Mouse (Mus musculus): Measurements from ENCODE around the gene Vat1l. TPM values are rescaled to one million over a fixed set of nuclear protein-coding genes. Genes with fewer than 3 reads are reported as not detected.

Vat1l gene
- total RNA-seq, 2 experiments from 2014 or later, result 9.5 to 17.3 TPM

DNA sequence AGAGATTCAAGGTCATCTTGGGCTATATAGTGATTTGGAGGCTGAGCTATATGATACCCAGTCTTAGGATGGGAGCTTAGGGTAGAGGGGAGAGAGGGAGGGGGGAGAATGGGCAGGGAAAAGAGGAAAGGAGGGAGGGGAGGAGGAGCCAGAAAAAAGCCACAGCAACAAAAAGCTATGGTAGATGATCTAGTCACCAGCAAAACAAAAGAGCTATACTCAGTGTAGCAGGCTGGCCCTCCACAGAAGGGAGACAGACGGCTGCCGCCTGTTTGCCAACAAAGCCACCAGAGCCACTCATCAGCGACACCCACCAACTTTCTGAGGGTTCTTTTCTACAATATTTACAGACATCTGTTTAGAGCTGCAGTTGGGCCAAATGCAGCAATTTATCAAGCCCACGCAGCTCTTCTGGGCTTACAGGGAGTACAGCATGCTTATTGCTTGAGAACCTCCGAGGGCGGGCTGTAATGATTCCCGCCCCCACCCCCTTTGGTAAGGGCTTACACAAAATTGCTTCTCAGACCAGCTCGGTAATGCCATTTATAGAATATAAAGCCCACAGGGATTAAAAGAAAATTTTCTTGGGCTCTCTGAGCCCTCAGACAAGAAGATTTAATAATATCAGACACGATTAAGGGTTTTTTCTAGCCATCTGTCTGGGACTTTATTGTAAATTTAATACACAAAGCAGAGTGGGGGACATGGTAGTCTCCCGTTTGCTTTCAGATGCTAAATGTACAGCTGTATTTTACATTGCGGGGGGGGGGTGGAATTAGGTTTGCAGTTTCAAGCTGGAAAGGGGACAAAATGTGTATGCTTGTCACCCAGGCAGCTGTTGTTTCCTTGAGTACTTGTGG is 89.7 kb downstream of the Vat1l start:
- peak; percentile 86 to 91 for DNase-seq (ENCODE audit: low spot score in 2 of 2)

- no peak for DNase-seq (ENCODE audit: low spot score in 2 of 2)
Observed at GRCm38 (mm10) chr8:114295749-114296067, 90.3 kb downstream of the Vat1l start.

- no peak for DNase-seq (ENCODE audit: low spot score in 2 of 2)
Observed at GRCm38 (mm10) chr8:114298253-114298652, 92.8 kb downstream of the Vat1l start.

DNA sequence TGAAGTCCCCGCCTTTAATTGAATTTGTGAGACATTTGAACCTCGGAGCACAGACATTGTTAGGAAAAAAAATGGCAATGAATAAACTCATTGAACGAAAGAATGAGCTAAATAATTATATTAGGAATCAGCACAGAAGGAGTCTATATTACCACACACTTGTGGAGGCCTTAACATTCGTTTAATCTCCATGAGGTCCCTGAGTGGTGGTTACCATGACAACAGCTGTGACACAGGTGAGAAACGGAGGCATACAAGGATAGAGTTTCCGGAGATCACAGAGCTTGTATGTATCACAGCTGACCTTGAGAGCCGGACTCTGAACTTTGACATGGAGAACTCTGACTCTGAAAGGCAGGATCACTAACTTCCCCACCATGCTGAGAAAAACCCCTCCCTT is 94.7 kb downstream of the Vat1l start:
- DNase-seq (ENCODE audit: low spot score in 2 of 2), result no peak

- peak; percentile 33 to 48 for DNase-seq (ENCODE audit: low spot score in 2 of 2)
Observed at GRCm38 (mm10) chr8:114306296-114306695, 100.9 kb downstream of the Vat1l start.

DNA sequence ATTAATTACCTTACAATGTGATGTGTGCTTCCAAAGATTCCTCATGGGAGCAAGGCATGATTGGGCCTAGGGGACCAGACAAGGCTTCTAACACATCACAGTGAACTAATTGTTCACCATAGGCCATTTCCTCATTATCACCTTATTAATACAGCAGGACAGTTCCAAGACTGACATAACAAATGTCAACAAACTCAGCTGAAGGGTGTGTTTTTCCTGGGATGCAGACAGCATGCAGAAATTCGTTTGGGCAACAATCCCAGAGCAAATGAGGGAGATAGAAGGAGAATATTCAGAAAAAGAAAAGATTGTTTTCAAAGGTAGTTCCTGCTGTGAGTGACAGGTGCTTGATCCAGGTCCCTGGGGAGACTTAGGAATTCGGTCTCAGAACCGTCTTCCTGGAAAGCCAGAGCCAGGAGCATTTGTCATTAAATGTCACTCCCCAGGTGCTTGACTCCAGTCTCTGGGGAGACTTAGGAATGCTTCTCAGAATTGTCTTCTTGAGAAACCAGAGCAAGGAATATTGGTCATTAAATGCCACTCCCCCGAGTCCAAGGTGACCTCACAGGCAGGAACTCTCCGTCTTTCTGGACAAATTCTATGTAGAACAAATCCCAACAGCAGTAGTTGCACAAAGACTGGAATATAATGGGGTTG is 109.4 kb downstream of the Vat1l start:
- DNase-seq (ENCODE audit: low spot score in 2 of 2), result no peak

DNA sequence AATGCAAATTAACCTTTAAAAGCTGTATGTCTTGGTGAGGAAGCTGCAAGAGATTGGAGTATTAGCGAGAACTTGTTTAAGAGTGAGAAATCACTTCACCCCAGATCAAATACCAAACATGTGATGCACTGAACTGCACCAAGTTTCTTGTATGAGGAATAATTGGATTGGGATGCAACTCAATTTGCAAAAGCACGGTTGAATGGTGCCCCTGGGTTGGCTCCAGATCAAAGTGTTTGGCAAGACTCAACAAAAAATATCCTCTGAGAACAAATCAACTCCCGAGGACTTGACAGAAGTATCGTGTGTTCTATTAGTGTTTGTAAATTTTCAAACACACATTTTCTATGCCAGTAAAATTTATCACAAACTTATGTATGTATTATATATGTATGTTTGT is 112.7 kb downstream of the Vat1l start:
- no peak for DNase-seq (ENCODE audit: low spot score in 2 of 2)

- no peak for DNase-seq (ENCODE audit: low spot score in 2 of 2)
Observed at GRCm38 (mm10) chr8:114322096-114322495, 116.7 kb downstream of the Vat1l start.

GRCm38 (mm10) chr8:114331928-114332327 is 126.5 kb downstream of the Vat1l start:
- DNase-seq (ENCODE audit: low spot score in 2 of 2), result no peak

- no peak for DNase-seq (ENCODE audit: low spot score in 2 of 2)
Observed at GRCm38 (mm10) chr8:114332949-114333348, 127.5 kb downstream of the Vat1l start.

GRCm38 (mm10) chr8:114335721-114336120 is 130.3 kb downstream of the Vat1l start:
- no peak for DNase-seq (ENCODE audit: low spot score in 2 of 2)

DNA sequence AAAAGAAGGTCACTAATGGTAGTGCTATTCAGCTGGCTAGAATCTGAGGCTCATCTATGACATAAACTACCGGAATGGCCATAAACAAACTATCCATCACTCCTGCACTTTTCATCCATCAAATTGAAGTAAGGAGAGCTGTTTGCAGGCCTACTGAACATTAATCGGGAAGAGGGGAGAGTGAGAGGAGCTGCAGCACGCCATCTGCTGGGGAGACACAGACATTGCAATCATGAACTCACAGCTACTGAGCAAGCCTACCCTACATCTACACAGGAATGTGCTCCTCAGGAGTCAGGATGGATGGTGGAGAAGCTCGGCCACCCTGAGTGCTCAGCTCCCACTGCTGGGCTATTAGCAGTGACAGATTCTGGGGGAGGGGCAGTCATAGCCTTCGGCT is 136.9 kb downstream of the Vat1l start:
- no peak for DNase-seq (ENCODE audit: low spot score in 2 of 2)

DNA sequence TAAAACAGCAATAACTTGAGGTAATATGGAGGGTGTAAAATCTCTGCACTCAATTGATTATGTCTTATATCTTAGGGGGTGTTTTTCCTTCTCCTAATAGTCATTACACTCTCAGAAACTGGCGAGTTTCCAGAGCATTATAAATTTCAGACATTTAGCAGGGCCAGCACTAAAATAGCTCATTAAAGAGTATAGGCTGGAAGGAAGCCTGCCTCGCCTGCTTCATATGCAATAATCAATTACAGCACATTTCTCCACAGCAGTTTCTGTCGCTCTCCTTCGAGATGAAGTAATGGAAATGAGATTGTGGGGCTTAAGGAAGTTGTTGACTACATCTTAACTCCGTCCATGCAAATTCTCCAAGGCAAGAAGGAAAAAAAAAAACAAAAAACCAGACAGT is 139.4 kb downstream of the Vat1l start:
- DNase-seq (ENCODE audit: low spot score in 2 of 2), result no peak

GRCm38 (mm10) chr8:114346045-114346444 is 140.6 kb downstream of the Vat1l start:
- DNase-seq (ENCODE audit: low spot score in 2 of 2), result peak; percentile 7 to 36

GRCm38 (mm10) chr8:114351643-114352427 is 146.4 kb downstream of the Vat1l start:
- peak; percentile 8 to 45 for DNase-seq (ENCODE audit: low spot score in 2 of 2)

- DNase-seq (ENCODE audit: low spot score in 2 of 2), result no peak
Observed at GRCm38 (mm10) chr8:114360506-114360905, 155.1 kb downstream of the Vat1l start.

GRCm38 (mm10) chr8:114363167-114363566 is 157.8 kb downstream of the Vat1l start:
- no peak for DNase-seq (ENCODE audit: low spot score in 2 of 2)

- no peak for DNase-seq (ENCODE audit: low spot score in 2 of 2)
Observed at GRCm38 (mm10) chr8:114363656-114364055, 158.2 kb downstream of the Vat1l start.

DNA sequence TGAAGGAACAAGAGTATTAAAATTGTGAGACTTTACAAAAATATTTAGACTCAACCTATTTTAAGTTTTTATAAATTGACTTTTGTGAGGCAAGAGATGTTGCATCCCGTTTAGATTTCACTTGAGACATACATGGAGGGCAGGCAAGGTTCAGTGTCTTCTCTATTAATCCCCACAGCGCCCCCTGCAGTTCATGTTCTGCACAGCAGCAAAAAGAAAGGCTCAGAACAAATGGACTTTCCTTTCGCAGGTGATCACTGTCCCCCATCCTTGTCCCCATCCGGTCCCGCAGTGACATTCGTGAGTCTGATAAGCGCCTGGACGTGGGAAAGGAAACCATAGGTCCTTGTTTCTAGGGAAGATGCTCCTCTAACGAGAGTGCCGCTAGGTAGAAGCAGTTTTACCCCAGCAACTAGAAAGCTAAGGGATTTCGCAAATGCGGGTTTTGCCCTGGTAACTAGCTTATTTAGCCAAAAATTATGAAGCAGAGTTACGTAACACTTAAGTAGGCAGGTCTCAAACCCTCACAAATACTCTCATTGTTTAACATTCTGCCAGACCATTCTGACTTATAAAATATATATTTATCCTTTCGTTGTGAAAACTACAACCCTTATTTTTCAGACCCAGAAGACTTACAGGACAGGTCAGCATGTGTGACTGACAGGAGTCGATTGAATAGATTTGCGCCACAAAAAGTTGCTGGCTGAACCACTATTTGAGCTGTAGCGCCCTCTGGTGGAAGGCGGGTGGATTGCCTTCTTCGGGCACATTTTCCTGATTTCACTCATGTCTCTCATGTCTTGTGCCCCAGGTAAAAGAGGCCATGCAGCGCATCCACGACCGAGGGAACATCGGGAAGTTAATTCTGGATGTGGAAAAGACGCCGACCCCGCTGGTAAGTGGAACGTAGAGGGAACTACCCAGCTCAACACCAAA is 163.9 kb downstream of the Vat1l start:
- DNase-seq (ENCODE audit: low spot score in 2 of 2), result peak; percentile 64 to 89

DNA sequence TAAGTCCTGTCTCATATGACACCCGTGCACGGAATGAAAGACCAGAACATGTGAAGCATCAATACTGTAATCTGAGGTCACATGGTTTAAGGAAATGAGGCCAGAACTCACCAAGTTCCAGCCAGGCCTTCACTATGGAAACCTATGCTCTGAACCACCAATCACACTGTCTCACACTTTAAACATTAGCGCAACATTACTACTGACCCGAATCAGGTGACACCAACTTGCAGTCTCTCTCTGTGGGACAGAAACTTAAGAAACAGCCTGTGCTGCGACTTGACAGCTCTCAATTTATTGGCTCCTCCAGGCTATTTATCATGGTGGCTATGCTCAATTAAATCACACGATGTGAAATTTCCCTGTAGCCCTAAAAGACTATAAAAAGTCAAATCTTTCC is 169.0 kb downstream of the Vat1l start:
- no peak for DNase-seq (ENCODE audit: low spot score in 2 of 2)

GRCm38 (mm10) chr8:114384189-114384588 is 178.8 kb downstream of the Vat1l start:
- DNase-seq (ENCODE audit: low spot score in 2 of 2), result no peak
